Mouse (Mus musculus) limb, embryonic 12.5 days (tissue): ENCODE measurements at regions not wholly inside any gene's neighbourhood (a gene's known extent, or its start where the extent isn't known, plus 50 kb on each side); places are given as distances from the start of the nearest gene placed in this dataset.

ENCODE experiments used
- ATAC-seq: fragments of 200-750 bp; cut with Nextera tagmentation; 2 replicates; pipeline ENCODE4 v1.8.0; 2017; ENCODE audit warnings: low read depth, moderate TSS enrichment; ENCODE audit not compliant: insufficient number of reproducible peaks, insufficient read depth, low FRiP score, low TSS enrichment
- H3K27ac ChIP-seq: fragments of 300-500 bp; sonication (generic); 2 replicates; pipeline ENCODE4 v1.5.1; 2016; ENCODE audit warnings: mild to moderate bottlenecking, moderate library complexity
- H3K27me3 ChIP-seq: fragments of 300-500 bp; sonication (generic); 2 replicates; pipeline ENCODE4 v1.6.1; 2016; ENCODE audit warnings: mild to moderate bottlenecking, moderate library complexity
- H3K36me3 ChIP-seq: fragments of 300-500 bp; sonication (generic); 2 replicates; pipeline ENCODE4 v1.6.1; 2016; ENCODE audit warnings: mild to moderate bottlenecking, moderate library complexity
- H3K4me1 ChIP-seq: fragments of 300-500 bp; sonication (generic); replicated peaks from 2 replicates; pipeline ENCODE4 v1.6.1; 2016
- H3K4me2 ChIP-seq: fragments of 300-500 bp; sonication (generic); 2 replicates; pipeline ENCODE4 v1.6.1; 2016; ENCODE audit warnings: mild to moderate bottlenecking, moderate library complexity
- H3K4me3 ChIP-seq: fragments of 300-500 bp; sonication (generic); replicated peaks from 2 replicates; pipeline ENCODE4 v1.5.1; 2016; ENCODE audit warnings: mild to moderate bottlenecking
- H3K9ac ChIP-seq: fragments of 300-500 bp; sonication (generic); replicated peaks from 2 replicates; pipeline ENCODE4 v1.6.1; 2016; ENCODE audit warnings: mild to moderate bottlenecking, moderate library complexity
- H3K9me3 ChIP-seq: fragments of 300-500 bp; sonication (generic); 2 replicates; pipeline ENCODE4 v1.6.1; 2016; ENCODE audit warnings: mild to moderate bottlenecking, moderate library complexity
- WGBS: fragments of 180-500 bp; shearing (Covaris S2); methylation state at CpG from one replicate; pipeline ENCODE4 v1.1.7; 2016; 5-methylcytosine and 5-hydroxymethylcytosine counted together

GRCm38 (mm10) chr9:14010261-14010949 is 182.9 kb downstream of the Fam76b start:
- Histone ChIP-seq H3K4me1 (peaks cover 19% of the 10 kb centered on the region), H3K27me3 (no peaks in the 10 kb centered on the region), H3K4me3 (no peak overlapping the region), H3K9me3 (0 out of 2 replicates have a peak, but pooled peaks cover 5% of the 10 kb centered on the region), H3K4me2 (no peak overlapping the region), H3K27ac (peak overlapping the region; percentile 88), H3K36me3 (no peaks in the 10 kb centered on the region), H3K9ac (no peak overlapping the region)
- ATAC-seq = 0 out of 2 replicates have a peak, but pooled peaks have one; percentile 49
- WGBS = 30% methylated on average over 5 of the region's 5 CpGs

GRCm38 (mm10) chr9:14024216-14024615 is 196.7 kb downstream of the Fam76b start:
- Histone ChIP-seq H3K4me2 (no peak overlapping the region), H3K9me3 (no peaks in the 10 kb centered on the region), H3K4me1 (no peaks in the 10 kb centered on the region), H3K27me3 (no peaks in the 10 kb centered on the region), H3K4me3 (no peak overlapping the region), H3K36me3 (no peaks in the 10 kb centered on the region), H3K9ac (no peak overlapping the region), H3K27ac (no peak overlapping the region)
- no peak for ATAC-seq

- H3K9ac ChIP-seq = no peak overlapping the region
- WGBS = 62% methylated on average over 3 of the region's 3 CpGs
- no peak overlapping the region for H3K27ac ChIP-seq
- H3K36me3 ChIP-seq = no peaks in the 10 kb centered on the region
- H3K4me1 ChIP-seq = no peaks in the 10 kb centered on the region
- no peak overlapping the region for H3K4me3 ChIP-seq
- no peaks in the 10 kb centered on the region for H3K9me3 ChIP-seq
- no peak for ATAC-seq
- no peaks in the 10 kb centered on the region for H3K27me3 ChIP-seq
- no peak overlapping the region for H3K4me2 ChIP-seq
Measured at GRCm38 (mm10) chr9:14024701-14025100, 197.2 kb downstream of the Fam76b start.

- no peaks in the 10 kb centered on the region for H3K27me3 ChIP-seq
- 70% methylated on average over 5 of the region's 5 CpGs for WGBS
- H3K36me3 ChIP-seq = no peaks in the 10 kb centered on the region
- no peak overlapping the region for H3K27ac ChIP-seq
- no peaks in the 10 kb centered on the region for H3K4me1 ChIP-seq
- no peaks in the 10 kb centered on the region for H3K9me3 ChIP-seq
- ATAC-seq = no peak
- no peak overlapping the region for H3K9ac ChIP-seq
- H3K4me2 ChIP-seq = no peak overlapping the region
- no peak overlapping the region for H3K4me3 ChIP-seq
Measured at GRCm38 (mm10) chr9:14028056-14028455, 200.5 kb downstream of the Fam76b start.

GRCm38 (mm10) chr9:14031358-14032047 is 204.0 kb downstream of the Fam76b start:
- 52% methylated on average over 6 of the region's 6 CpGs for WGBS
- H3K4me1 ChIP-seq = no peaks in the 10 kb centered on the region

GRCm38 (mm10) chr9:14032048-14032362 is 204.5 kb downstream of the Fam76b start:
- ATAC-seq = no peak
- Histone ChIP-seq H3K4me1 (no peaks in the 10 kb centered on the region), H3K4me3 (no peak overlapping the region), H3K27ac (no peak overlapping the region), H3K9ac (no peak overlapping the region), H3K36me3 (no peaks in the 10 kb centered on the region), H3K9me3 (no peaks in the 10 kb centered on the region), H3K27me3 (no peaks in the 10 kb centered on the region), H3K4me2 (no peak overlapping the region)
- WGBS = 64% methylated on average over 1 of the region's 1 CpGs

More at GRCm38 (mm10) chr9:14031358-14032047, 204.0 kb downstream of the Fam76b start:
- Histone ChIP-seq H3K27ac (no peak overlapping the region), H3K27me3 (no peaks in the 10 kb centered on the region), H3K4me3 (no peak overlapping the region), H3K9me3 (no peaks in the 10 kb centered on the region), H3K9ac (no peak overlapping the region), H3K36me3 (no peaks in the 10 kb centered on the region), H3K4me2 (no peak overlapping the region)
- ATAC-seq = no peak

- no peak overlapping the region for H3K4me3 ChIP-seq
Measured at GRCm38 (mm10) chr9:14035526-14035925, 208.0 kb downstream of the Fam76b start.

GRCm38 (mm10) chr9:14041900-14042435 is 214.5 kb downstream of the Fam76b start:
- H3K4me1 ChIP-seq = peaks cover 6% of the 10 kb centered on the region; the same call in 1 of the 2 replicates

More at GRCm38 (mm10) chr9:14035526-14035925, 208.0 kb downstream of the Fam76b start:
- H3K4me2 ChIP-seq = no peak overlapping the region
- 0 out of 2 replicates have a peak, but pooled peaks cover 3% of the 10 kb centered on the region for H3K9me3 ChIP-seq
- no peaks in the 10 kb centered on the region for H3K27me3 ChIP-seq
- no peak overlapping the region for H3K27ac ChIP-seq
- no peak for ATAC-seq
- H3K9ac ChIP-seq = no peak overlapping the region
- no peaks in the 10 kb centered on the region for H3K36me3 ChIP-seq
- WGBS = 78% methylated on average over 2 of the region's 2 CpGs
- H3K4me1 ChIP-seq = no peaks in the 10 kb centered on the region

GRCm38 (mm10) chr9:14048224-14048623 is 220.7 kb downstream of the Fam76b start:
- 80% methylated on average over 4 of the region's 4 CpGs for WGBS
- Histone ChIP-seq H3K36me3 (no peaks in the 10 kb centered on the region), H3K4me2 (no peak overlapping the region), H3K4me3 (no peak overlapping the region), H3K27me3 (no peaks in the 10 kb centered on the region), H3K27ac (no peak overlapping the region), H3K9me3 (no peaks in the 10 kb centered on the region), H3K9ac (no peak overlapping the region), H3K4me1 (no peaks in the 10 kb centered on the region)
- ATAC-seq = no peak

More at GRCm38 (mm10) chr9:14041900-14042435, 214.5 kb downstream of the Fam76b start:
- no peaks in the 10 kb centered on the region for H3K36me3 ChIP-seq
- H3K27me3 ChIP-seq = no peaks in the 10 kb centered on the region
- 0 out of 2 replicates have a peak, but pooled peaks cover 3% of the 10 kb centered on the region for H3K9me3 ChIP-seq
- no peak overlapping the region for H3K4me2 ChIP-seq
- H3K4me3 ChIP-seq = no peak overlapping the region
- H3K27ac ChIP-seq = no peak overlapping the region
- H3K9ac ChIP-seq = no peak overlapping the region
- ATAC-seq = no peak
- 67% methylated on average over 2 of the region's 2 CpGs for WGBS

GRCm38 (mm10) chr9:14053704-14054103 is 221.2 kb upstream of the Sesn3 start:
- Histone ChIP-seq H3K4me1 (peaks cover 13% of the 10 kb centered on the region), H3K4me3 (no peak overlapping the region), H3K36me3 (no peaks in the 10 kb centered on the region), H3K4me2 (no peak overlapping the region), H3K27ac (no peak overlapping the region), H3K27me3 (no peaks in the 10 kb centered on the region), H3K9ac (no peak overlapping the region), H3K9me3 (no peaks in the 10 kb centered on the region)
- 44% methylated on average over 2 of the region's 2 CpGs for WGBS
- no peak for ATAC-seq

- Histone ChIP-seq H3K27me3 (no peaks in the 10 kb centered on the region), H3K4me1 (peaks cover 24% of the 10 kb centered on the region), H3K9me3 (no peaks in the 10 kb centered on the region), H3K36me3 (no peaks in the 10 kb centered on the region), H3K27ac (no peak overlapping the region), H3K4me3 (no peak overlapping the region), H3K4me2 (no peak overlapping the region), H3K9ac (no peak overlapping the region)
- WGBS = 90% methylated on average over 10 of the region's 10 CpGs
- no peak for ATAC-seq
Measured at GRCm38 (mm10) chr9:14056410-14057172, 218.3 kb upstream of the Sesn3 start.
